Mouse (Mus musculus): ENCODE results near the gene Gak.

DNA sequence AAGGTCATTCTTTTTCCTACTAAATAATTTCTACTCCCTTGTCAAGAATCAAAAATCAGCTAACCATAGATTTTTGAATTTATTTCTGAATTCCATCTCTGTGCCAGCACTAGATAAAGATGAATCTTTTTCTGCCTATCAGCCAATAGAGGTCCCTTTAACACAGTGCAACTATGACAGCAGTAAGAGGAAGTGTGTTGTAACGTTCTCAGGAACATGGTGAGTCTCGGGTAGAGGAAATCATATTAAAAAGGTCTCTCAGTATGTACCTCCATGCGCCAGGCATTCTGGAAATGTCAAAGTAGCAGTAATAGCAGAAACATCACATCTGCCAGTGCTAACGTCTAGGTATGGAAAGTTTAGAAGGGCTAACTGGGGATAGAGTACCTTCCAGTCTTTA, 6.6 kb upstream of the Gak start:
- TF ChIP-seq GATA1 (IDR thresholded peaks at IDR 0.05; ENCODE audit: borderline replicate concordance, low read length) = no peak
- no peak for TF ChIP-seq FLI1 (IDR thresholded peaks at IDR 0.05; ENCODE audit: low read length)
